Mouse (Mus musculus): Measurements from ENCODE around the gene Smbd1. TPM values are rescaled to one million over a fixed set of nuclear protein-coding genes. Genes with fewer than 3 reads are reported as not detected.
A peak's percentile ranks its signal among the peaks of the same experiment; 100 is the strongest.

Gene Smbd1
- total and polyA plus RNA-seq, 3 experiments, result not detected

- no peak overlapping the region for H3K27ac ChIP-seq (ENCODE audit: insufficient read depth, low read depth)
- DNase-seq (ENCODE audit: extremely low read depth), result no peak
- dilution Hi-C loops (cut with MboI; ENCODE audit: extremely low pct_ligation_motif_present, extremely low pct_unique_long_range_greater_than_20kb, low sequenced_read_pairs) (no loop called here), in situ Hi-C loops (cut with MboI; ENCODE audit: low pct_ligation_motif_present, low pct_unique_long_range_greater_than_20kb, low sequenced_read_pairs) (loop anchor here (5.0 kb wide), 1 partner anchor 35 kb away; no protein-coding TSS in a partner anchor)
- H3K9me3 ChIP-seq (replicated peaks; ENCODE audit: low read length), result no peaks in the 10 kb centered on the region
- H3K27me3 ChIP-seq (replicated peaks), result no peaks in the 10 kb centered on the region
- H3K9ac ChIP-seq (ENCODE audit: insufficient read depth, low read depth), result no peak overlapping the region
- H3K4me2 ChIP-seq (ENCODE audit: insufficient read depth, low read depth, poor library complexity, severe bottlenecking), result no peak overlapping the region
- H3K4me3 ChIP-seq (replicated peaks in 1 of 3; ENCODE audit: low read depth in 2 of 3, low read length in 2 of 3, poor library complexity in 1 of 3), result no peak overlapping the region
- peaks cover 14 to 24% of the 10 kb centered on the region in 2 experiments for H3K4me1 ChIP-seq (ENCODE audit: control insufficient read depth in 1 of 2, insufficient read depth in 2 of 2)
- H3K36me3 ChIP-seq (replicated peaks in 1 of 2; ENCODE audit: control insufficient read depth in 1 of 2, insufficient read depth in 1 of 2, low read length in 1 of 2), result no peaks in the 10 kb centered on the region
- TF ChIP-seq NRF1 (IDR thresholded peaks at IDR 0.05; ENCODE audit: low read depth, low read length) (no peak), GABPA (IDR thresholded peaks at IDR 0.05; ENCODE audit: insufficient replicate concordance, low read depth, low read length) (no peak), ZMIZ1 (IDR thresholded peaks at IDR 0.05; ENCODE audit: low read depth, low read length) (no peak), TBP (conservative IDR thresholded peaks at IDR 0.05; ENCODE audit: low read depth, low read length) (no peak), ZNF384 (IDR thresholded peaks at IDR 0.05; ENCODE audit: low read depth, low read length) (no peak), SIN3A (IDR thresholded peaks at IDR 0.05; ENCODE audit: low read length) (no peak), HCFC1 (IDR thresholded peaks at IDR 0.05; ENCODE audit: low read depth, low read length) (no peak), MAZ (IDR thresholded peaks at IDR 0.05; ENCODE audit: low read depth, low read length) (no peak), CTCF (conservative IDR thresholded peaks at IDR 0.05 in 1 of 2, IDR thresholded peaks at IDR 0.05 in 1 of 2; ENCODE audit: low read depth in 2 of 2, low read length in 2 of 2) (no peak), POLR2A (IDR thresholded peaks at IDR 0.05; ENCODE audit: low read depth, low read length) (no peak), RCOR1 (conservative IDR thresholded peaks at IDR 0.05; ENCODE audit: low read depth, low read length) (no peak), ZC3H11A (IDR thresholded peaks at IDR 0.05; ENCODE audit: low read depth, low read length) (no peak), MXI1 (IDR thresholded peaks at IDR 0.05; ENCODE audit: low read depth, low read length) (no peak), JUN (IDR thresholded peaks at IDR 0.05; ENCODE audit: insufficient read depth, low read depth, low read length) (no peak), CHD1 (IDR thresholded peaks at IDR 0.05; ENCODE audit: low read depth, low read length) (no peak), USF2 (conservative IDR thresholded peaks at IDR 0.05; ENCODE audit: low read depth, low read length) (no peak)
- no peaks in the 10 kb centered on the region for H3K79me2 ChIP-seq (replicated peaks; ENCODE audit: control insufficient read depth, extremely low read depth, insufficient read depth, poor library complexity, severe bottlenecking)
These were observed 13.4 kb downstream of the Smbd1 start for GRCm38 (mm10) chr16:32796676-32797425.

GRCm38 (mm10) chr16:32795177-32795576 is 15.1 kb downstream of the Smbd1 start:
- DNase-seq (ENCODE audit: extremely low read depth), result peak; percentile 33
- Histone ChIP-seq H3K9ac (ENCODE audit: insufficient read depth, low read depth) (no peak overlapping the region), H3K4me1 (ENCODE audit: control insufficient read depth in 1 of 2, insufficient read depth in 2 of 2) (peaks cover 14 to 24% of the 10 kb centered on the region in 2 experiments), H3K27ac (ENCODE audit: insufficient read depth, low read depth) (no peak overlapping the region), H3K4me3 (replicated peaks in 1 of 3; ENCODE audit: low read depth in 2 of 3, low read length in 2 of 3, poor library complexity in 1 of 3) (no peak overlapping the region), H3K27me3 (replicated peaks) (no peaks in the 10 kb centered on the region), H3K9me3 (replicated peaks; ENCODE audit: low read length) (no peaks in the 10 kb centered on the region), H3K36me3 (replicated peaks in 1 of 2; ENCODE audit: control insufficient read depth in 1 of 2, insufficient read depth in 1 of 2, low read length in 1 of 2) (no peaks in the 10 kb centered on the region), H3K4me2 (ENCODE audit: insufficient read depth, low read depth, poor library complexity, severe bottlenecking) (no peak overlapping the region), H3K79me2 (replicated peaks; ENCODE audit: control insufficient read depth, extremely low read depth, insufficient read depth, poor library complexity, severe bottlenecking) (no peaks in the 10 kb centered on the region)
- in situ Hi-C loops (cut with MboI; ENCODE audit: low pct_ligation_motif_present, low pct_unique_long_range_greater_than_20kb, low sequenced_read_pairs), result loop anchor here (5.0 kb wide), 1 partner anchor 33 kb away; no protein-coding TSS in a partner anchor
- dilution Hi-C loops (cut with MboI; ENCODE audit: extremely low pct_ligation_motif_present, extremely low pct_unique_long_range_greater_than_20kb, low sequenced_read_pairs), result no loop called here
- TF ChIP-seq ELF1 (IDR thresholded peaks at IDR 0.05; ENCODE audit: low read depth, low read length) (no peak), ZKSCAN1 (IDR thresholded peaks at IDR 0.05; ENCODE audit: borderline replicate concordance, low read depth, low read length) (no peak), ZMIZ1 (IDR thresholded peaks at IDR 0.05; ENCODE audit: low read depth, low read length) (no peak), SIN3A (IDR thresholded peaks at IDR 0.05; ENCODE audit: low read length) (no peak), KAT2A (IDR thresholded peaks at IDR 0.05; ENCODE audit: insufficient replicate concordance, low read length) (no peak), MXI1 (IDR thresholded peaks at IDR 0.05; ENCODE audit: low read depth, low read length) (no peak), GABPA (IDR thresholded peaks at IDR 0.05; ENCODE audit: insufficient replicate concordance, low read depth, low read length) (no peak), BHLHE40 (IDR thresholded peaks at IDR 0.05; ENCODE audit: low read depth, low read length) (0 out of 2 replicates have a peak, but pooled peaks have one; percentile 33), JUND (conservative IDR thresholded peaks at IDR 0.05; ENCODE audit: low read depth, low read length) (no peak), RCOR1 (conservative IDR thresholded peaks at IDR 0.05; ENCODE audit: low read depth, low read length) (no peak), RAD21 (IDR thresholded peaks at IDR 0.05; ENCODE audit: low read depth, low read length) (no peak), JUN (IDR thresholded peaks at IDR 0.05; ENCODE audit: insufficient read depth, low read depth, low read length) (no peak), MEF2A (IDR thresholded peaks at IDR 0.05; ENCODE audit: borderline replicate concordance, low read depth, low read length) (no peak), MAZ (IDR thresholded peaks at IDR 0.05; ENCODE audit: low read depth, low read length) (no peak), IRF4 (IDR thresholded peaks at IDR 0.05; ENCODE audit: low read depth, low read length) (peak; percentile 75), ZC3H11A (IDR thresholded peaks at IDR 0.05; ENCODE audit: low read depth, low read length) (no peak), MAFK (IDR thresholded peaks at IDR 0.05; ENCODE audit: insufficient replicate concordance, low read length) (peak; percentile 66), MYC (IDR thresholded peaks at IDR 0.05; ENCODE audit: low read depth, low read length) (no peak), CHD2 (IDR thresholded peaks at IDR 0.05; ENCODE audit: low read length) (0 out of 2 replicates have a peak, but pooled peaks have one; percentile 26), MAX (IDR thresholded peaks at IDR 0.05; ENCODE audit: low read length) (no peak), PAX5 (IDR thresholded peaks at IDR 0.05; ENCODE audit: low read length) (no peak), TCF12 (IDR thresholded peaks at IDR 0.05; ENCODE audit: low read depth, low read length) (0 out of 2 replicates have a peak, but pooled peaks have one; percentile 14), USF2 (conservative IDR thresholded peaks at IDR 0.05; ENCODE audit: low read depth, low read length) (no peak)
